Mouse (Mus musculus) heart, postnatal 10 days (tissue): ENCODE data around the gene Stat2. TPM values are rescaled to one million over a fixed set of nuclear protein-coding genes. Genes with fewer than 3 reads are reported as not detected.
"Not testable (repeated sequence)": the region's sequence is repeated elsewhere in the genome, so short reads cannot be mapped to it uniquely, and the experiment has no call there.

Source experiments
- DNase-seq, 2 experiments: peaks; one replicate each; pipeline ENCODE4 v3.0.0; 2021
- intact Hi-C: fragments of 180-260 bp; cut with DNase I; formaldehyde crosslinking; loops from one replicate; pipeline ENCODE4 v1.15.1; 2025
- total RNA-seq, 2 experiments: library from RNA; stranded (reverse); gene quantifications; 2 replicates each; pipeline ENCODE4 v1.2.3; 2021

The Stat2 gene
- total RNA-seq, 2 experiments from 2014 or later: 10.0 to 11.5 TPM

GRCm38 (mm10) chr10:128296370-128297090 lies 26.2 kb downstream of the Stat2 start:
- intact Hi-C loops: loop anchor here (10.0 kb wide), 1 partner anchor 182 kb away; no protein-coding TSS in a partner anchor

GRCm38 (mm10) chr10:128297221-128297620 lies 26.9 kb downstream of the Stat2 start:
- intact Hi-C loops: loop anchor here (10.0 kb wide), 1 partner anchor 182 kb away; no protein-coding TSS in a partner anchor
- DNase-seq: peak in 1 of 2 experiments; percentile 23

More at GRCm38 (mm10) chr10:128296370-128297090, 26.2 kb downstream of the Stat2 start:
- no peak for DNase-seq

GRCm38 (mm10) chr10:128297622-128298021 lies 27.3 kb downstream of the Stat2 start:
- intact Hi-C loops: loop anchor here (10.0 kb wide), 1 partner anchor 183 kb away; no protein-coding TSS in a partner anchor
- peak; percentile 67 to 73 for DNase-seq

GRCm38 (mm10) chr10:128298243-128298642 lies 27.9 kb downstream of the Stat2 start:
- no peak for DNase-seq
- intact Hi-C loops: loop anchor here (10.0 kb wide), 1 partner anchor 183 kb away; no protein-coding TSS in a partner anchor

GRCm38 (mm10) chr10:128298702-128299171 lies 28.4 kb downstream of the Stat2 start, which contains the start of gene Il23a:
Gene Il23a (minus strand): TSS chr10:128298752.
- DNase-seq: no peak
- intact Hi-C loops: loop anchor here (10.0 kb wide), 1 partner anchor 184 kb away; no protein-coding TSS in a partner anchor

- no peak for DNase-seq
- intact Hi-C loops: no loop called here
Measured at GRCm38 (mm10) chr10:128302357-128302756, 32.0 kb downstream of the Stat2 start.

GRCm38 (mm10) chr10:128302785-128303125 lies 32.4 kb downstream of the Stat2 start:
- DNase-seq: no peak
- intact Hi-C loops: no loop called here

- intact Hi-C loops: no loop called here
- DNase-seq: peak; percentile 100
Measured at GRCm38 (mm10) chr10:128303126-128304021, 33.0 kb downstream of the Stat2 start, which contains the start of gene Pan2. Gene Pan2 (plus strand): TSS chr10:128303335.

GRCm38 (mm10) chr10:128309654-128310053 lies 39.3 kb downstream of the Stat2 start:
- no peak for DNase-seq
- intact Hi-C loops: no loop called here

GRCm38 (mm10) chr10:128310177-128310576 lies 39.8 kb downstream of the Stat2 start:
- peak in 1 of 2 experiments; percentile 35 for DNase-seq
- intact Hi-C loops: no loop called here

GRCm38 (mm10) chr10:128310902-128311301 lies 40.5 kb downstream of the Stat2 start:
- intact Hi-C loops: no loop called here

GRCm38 (mm10) chr10:128315578-128315977 lies 45.2 kb downstream of the Stat2 start:
- intact Hi-C loops: no loop called here
- no peak for DNase-seq

More at GRCm38 (mm10) chr10:128310902-128311301, 40.5 kb downstream of the Stat2 start:
- no peak for DNase-seq

GRCm38 (mm10) chr10:128321641-128322040 lies 51.3 kb downstream of the Stat2 start:
- intact Hi-C loops: no loop called here

GRCm38 (mm10) chr10:128322141-128323108 lies 52.1 kb downstream of the Stat2 start, which contains the start of gene Cnpy2:
Gene Cnpy2 (plus strand): TSS chr10:128322459.
- DNase-seq: peak; percentile 91 to 93
- intact Hi-C loops: no loop called here

More at GRCm38 (mm10) chr10:128321641-128322040, 51.3 kb downstream of the Stat2 start:
- no peak for DNase-seq

- intact Hi-C loops: no loop called here
- no peak for DNase-seq
Measured at GRCm38 (mm10) chr10:128323516-128323915, 53.2 kb downstream of the Stat2 start.

GRCm38 (mm10) chr10:128326825-128327224 lies 56.5 kb downstream of the Stat2 start:
- intact Hi-C loops: no loop called here
- no peak for DNase-seq

GRCm38 (mm10) chr10:128327610-128328009 lies 57.3 kb downstream of the Stat2 start:
- no peak for DNase-seq
- intact Hi-C loops: no loop called here

- DNase-seq, intact Hi-C loops: not testable (repeated sequence)
Measured at GRCm38 (mm10) chr10:128332358-128333249, 62.2 kb downstream of the Stat2 start.
